Mouse (Mus musculus): ENCODE data around the gene Trmt10a.

GRCm38 (mm10) chr3:138095718-138096117 lies 47.5 kb upstream of the Trmt10a start:
- no peak for TF ChIP-seq GATA1 (IDR thresholded peaks at IDR 0.05; ENCODE audit: borderline replicate concordance, low read length)
- TF ChIP-seq FLI1 (IDR thresholded peaks at IDR 0.05; ENCODE audit: low read length), result no peak
